Mouse (Mus musculus): ENCODE measurements around the gene Pitpnb.

The Pitpnb gene

GRCm38 (mm10) chr5:111356811-111357617 is 26.5 kb downstream of the Pitpnb start:
- no peak for DNase-seq

GRCm38 (mm10) chr5:111360546-111360945 is 30.0 kb downstream of the Pitpnb start:
- no peak for DNase-seq

- no peak for DNase-seq
Measured at GRCm38 (mm10) chr5:111361058-111361457, 30.5 kb downstream of the Pitpnb start.

DNA sequence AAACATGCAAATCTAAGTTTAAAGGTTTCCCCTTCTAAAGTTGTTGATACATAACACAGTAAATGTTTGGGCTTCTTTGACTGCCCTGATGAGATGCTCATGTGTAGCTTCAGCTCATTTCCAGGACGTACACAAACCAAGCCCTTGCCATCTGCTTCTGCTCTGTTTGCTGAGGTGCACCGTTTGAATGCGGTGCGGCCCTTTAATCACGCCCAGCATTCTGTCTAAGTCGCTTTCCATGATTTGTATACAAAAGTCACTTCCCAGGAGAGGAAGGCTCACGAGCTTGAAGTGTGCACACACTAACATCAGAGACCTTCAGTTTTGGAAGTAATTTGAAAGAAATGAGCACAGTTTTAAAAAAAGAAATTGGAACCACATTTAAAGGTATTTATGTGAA is 31.3 kb downstream of the Pitpnb start:
- DNase-seq = no peak

DNA sequence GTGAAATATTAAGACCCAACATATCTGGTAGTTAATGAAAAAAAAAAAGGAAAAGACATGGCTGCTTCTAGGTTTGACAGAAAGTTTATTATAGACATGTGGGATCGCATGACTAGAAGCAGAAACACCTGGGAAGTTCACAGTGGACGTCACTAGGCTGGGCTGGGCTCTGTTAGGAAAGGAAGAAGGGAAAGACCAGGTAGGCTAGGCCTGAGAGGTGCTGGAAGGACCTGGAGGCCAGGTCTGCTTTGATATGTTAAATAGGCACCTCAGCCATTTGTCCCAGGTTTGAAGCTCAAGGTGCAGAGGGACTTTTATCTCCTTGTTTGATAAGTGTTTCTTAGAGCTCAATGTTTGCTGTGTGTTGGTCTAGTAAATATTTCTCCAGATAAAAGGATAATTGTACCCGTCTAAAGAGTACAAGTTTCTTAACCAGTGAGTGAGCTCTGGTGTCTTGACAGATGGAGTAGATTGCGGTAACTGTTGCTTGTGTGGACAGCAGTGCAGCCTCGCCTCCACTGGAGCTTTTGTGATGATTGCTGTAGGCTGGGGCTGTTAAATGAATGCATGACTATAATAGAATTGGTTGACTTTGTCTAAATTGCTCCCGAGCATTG is 33.0 kb downstream of the Pitpnb start:
- no peak for DNase-seq

DNA sequence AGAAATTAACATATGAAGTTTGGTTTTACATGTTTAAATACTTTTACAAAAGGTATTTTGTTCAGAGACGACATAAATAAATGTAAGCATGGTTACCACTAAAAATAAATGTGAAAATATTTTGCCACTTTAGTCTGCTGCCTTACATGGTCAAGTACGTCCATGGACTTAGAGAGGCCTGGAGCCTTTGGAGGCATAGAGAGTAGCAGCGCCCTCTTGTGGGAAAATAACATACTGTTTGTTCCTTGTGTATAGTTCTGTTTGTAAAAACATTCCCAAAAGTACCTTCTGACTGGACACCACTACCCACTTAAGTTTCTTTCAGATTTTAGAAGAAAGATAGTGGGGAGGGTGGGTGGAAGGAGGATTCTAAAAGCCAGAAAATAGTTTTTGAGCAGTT is 34.0 kb downstream of the Pitpnb start:
- DNase-seq = peak; percentile 68

DNA sequence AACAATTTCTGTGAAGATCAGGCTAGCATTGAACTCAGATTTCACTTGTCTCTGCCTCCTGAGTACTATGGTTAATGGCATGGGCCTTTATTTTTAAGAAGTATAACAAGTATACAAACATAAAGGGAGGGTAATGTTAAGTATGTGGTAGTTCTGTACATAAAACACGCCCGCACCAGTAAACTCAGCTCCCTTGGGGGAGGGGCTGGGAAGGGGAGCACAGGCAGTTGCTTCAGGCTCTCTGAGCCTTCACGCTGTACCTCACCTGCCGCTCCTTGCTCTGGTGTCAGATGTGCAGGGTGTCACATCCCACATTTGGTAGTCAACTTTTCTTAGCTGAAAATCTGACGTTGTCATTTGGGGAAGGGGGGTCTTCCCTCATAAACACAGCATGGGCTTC is 35.6 kb downstream of the Pitpnb start:
- DNase-seq = no peak

DNA sequence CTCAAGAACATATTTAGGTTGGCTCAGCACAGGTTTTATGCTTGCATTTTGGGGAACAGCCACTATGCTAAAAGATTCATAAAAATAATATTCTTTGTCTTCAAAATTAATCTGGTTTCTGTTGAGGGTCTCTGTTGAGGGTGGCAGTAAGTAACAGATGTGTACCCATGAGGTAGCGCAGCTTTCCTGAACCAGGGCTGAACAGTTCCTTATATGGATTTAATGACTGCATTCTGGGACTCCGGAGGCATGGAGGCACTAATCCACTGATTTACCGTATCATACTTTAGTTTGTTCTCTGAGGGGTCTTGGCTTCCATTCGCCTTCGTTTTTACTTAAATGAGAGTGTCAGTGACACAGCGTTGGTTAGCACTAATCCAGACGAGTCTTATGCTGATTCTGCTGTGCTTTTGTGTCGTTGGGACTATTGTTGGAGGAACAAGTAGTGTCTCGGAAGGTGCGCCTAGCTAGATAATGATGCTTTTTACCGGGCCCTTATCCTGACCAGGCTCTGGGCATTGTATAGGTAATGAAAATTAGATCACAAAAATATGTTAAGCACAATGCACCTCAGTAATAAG is 37.5 kb downstream of the Pitpnb start:
- no peak for DNase-seq

GRCm38 (mm10) chr5:111368576-111368975 is 38.0 kb downstream of the Pitpnb start:
- no peak for DNase-seq

DNA sequence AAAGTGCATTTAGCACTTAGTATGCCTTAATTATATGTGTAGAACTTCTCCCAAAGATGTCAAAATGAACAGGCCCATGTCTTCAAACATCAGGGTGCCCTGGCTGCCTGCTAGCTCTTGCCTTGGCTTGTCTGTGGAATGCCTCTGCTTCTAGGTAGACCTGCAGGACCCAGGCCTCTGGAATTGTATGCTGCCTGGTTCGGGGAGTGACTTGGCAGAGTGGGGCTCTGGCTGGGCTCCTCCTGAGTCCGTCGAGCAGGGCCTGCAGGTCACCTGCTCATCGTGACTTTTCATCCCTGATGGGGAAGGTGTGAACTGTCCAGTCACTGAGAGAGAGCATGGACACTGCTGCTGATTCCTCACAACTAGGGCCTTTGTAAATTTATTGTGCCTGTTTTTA is 45.1 kb downstream of the Pitpnb start:
- peak; percentile 39 for DNase-seq

GRCm38 (mm10) chr5:111376276-111377020 is 45.9 kb downstream of the Pitpnb start:
- no peak for DNase-seq

- DNase-seq = no peak
Measured at GRCm38 (mm10) chr5:111378126-111378993, 47.8 kb downstream of the Pitpnb start.

GRCm38 (mm10) chr5:111383335-111383734 is 52.8 kb downstream of the Pitpnb start:
- no peak for DNase-seq

GRCm38 (mm10) chr5:111390911-111391310 is 60.3 kb downstream of the Pitpnb start:
- no peak for DNase-seq

- DNase-seq = no peak
Measured at GRCm38 (mm10) chr5:111391485-111391884, 60.9 kb downstream of the Pitpnb start.

GRCm38 (mm10) chr5:111393346-111394197 is 63.0 kb downstream of the Pitpnb start:
- DNase-seq = peak; percentile 80

DNA sequence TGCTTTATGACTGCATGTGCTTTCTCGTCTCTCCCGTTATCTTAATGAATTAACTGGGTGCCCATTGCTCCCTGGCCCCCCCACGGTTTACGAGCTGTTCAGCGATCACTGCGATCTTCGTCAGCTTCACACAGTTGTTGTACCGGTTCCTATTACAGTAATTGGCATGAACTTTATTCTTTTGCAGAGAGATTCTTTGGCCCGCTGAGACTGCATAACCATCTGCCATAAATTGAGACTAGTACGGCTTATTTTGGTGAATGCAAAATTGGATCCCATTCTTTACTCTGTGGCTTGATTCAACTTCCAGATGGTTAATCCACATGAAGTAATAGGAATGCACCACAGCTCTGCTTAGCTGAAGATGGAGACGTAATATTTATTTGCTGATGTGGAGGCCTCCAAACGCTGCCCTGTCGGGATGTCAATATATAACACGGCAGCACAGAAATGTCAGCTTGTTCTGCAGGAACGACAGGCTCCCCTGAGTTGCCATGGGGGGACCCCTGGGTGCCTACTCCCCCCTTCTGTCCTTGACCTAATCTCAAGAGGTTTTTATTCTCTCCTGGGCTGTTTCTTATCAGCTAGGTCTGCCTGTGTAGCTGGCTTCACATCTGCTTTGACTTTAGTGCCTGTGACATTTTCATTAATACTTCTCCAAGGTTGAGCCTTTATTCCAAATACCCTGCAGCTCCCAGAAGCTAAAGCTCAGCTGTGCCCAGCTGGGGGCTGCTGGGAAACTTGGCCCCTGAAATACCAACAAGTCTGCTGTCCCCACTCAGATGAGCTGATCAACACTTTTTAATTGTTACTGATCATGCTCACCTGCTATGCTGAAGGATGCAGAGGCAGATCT is 63.9 kb downstream of the Pitpnb start:
- no peak for DNase-seq

- DNase-seq = no peak
Measured at GRCm38 (mm10) chr5:111395771-111396170, 65.2 kb downstream of the Pitpnb start.

GRCm38 (mm10) chr5:111396199-111396598 is 65.6 kb downstream of the Pitpnb start:
- no peak for DNase-seq

GRCm38 (mm10) chr5:111398471-111398870 is 67.9 kb downstream of the Pitpnb start:
- no peak for DNase-seq

Measured in kidney, postnatal 14 days (tissue).